Mouse (Mus musculus): Measurements from ENCODE around the gene D11Wsu47e. TPM values are rescaled to one million over a fixed set of nuclear protein-coding genes. Genes with fewer than 3 reads are reported as not detected.
A peak's percentile ranks its signal among the peaks of the same experiment; 100 is the strongest.

D11Wsu47e gene
- polyA plus RNA-seq, 1 experiment: 11.7 TPM

GRCm38 (mm10) chr11:113726994-113727888, 43.0 kb downstream of the D11Wsu47e start:
- no peak overlapping the region for H3ac ChIP-seq (ENCODE audit: control insufficient read depth, insufficient read length, low read depth)
- peaks cover 26% of the 10 kb centered on the region for H3K79me2 ChIP-seq (ENCODE audit: control insufficient read depth, insufficient read depth)
- peaks cover 13% of the 10 kb centered on the region for H3K36me3 ChIP-seq (ENCODE audit: control insufficient read depth, insufficient read depth)
- no peaks in the 10 kb centered on the region for H3K27me3 ChIP-seq (ENCODE audit: control insufficient read depth, insufficient read depth, insufficient read length)
- no peak overlapping the region for H3K4me3 ChIP-seq (ENCODE audit: insufficient read depth, poor library complexity, severe bottlenecking)
- TF ChIP-seq MAX (IDR thresholded peaks at IDR 0.05) (no peak), CTCF (IDR thresholded peaks at IDR 0.05; ENCODE audit: control insufficient read depth, insufficient read depth, insufficient read length) (no peak), CEBPB (IDR thresholded peaks at IDR 0.05; ENCODE audit: low read depth) (no peak), FOSL1 (IDR thresholded peaks at IDR 0.05; ENCODE audit: insufficient read depth, low read length, poor library complexity, severe bottlenecking) (no peak), USF1 (IDR thresholded peaks at IDR 0.05; ENCODE audit: low read depth) (no peak), MYOG (IDR thresholded peaks at IDR 0.05; ENCODE audit: control insufficient read depth, extremely low read depth, insufficient read length) (no peak), MYOD1 (IDR thresholded peaks at IDR 0.05; ENCODE audit: control insufficient read depth, insufficient read length, low read depth) (no peak)
- peaks cover 3% of the 10 kb centered on the region for H3K79me3 ChIP-seq (ENCODE audit: low read depth)

- Histone ChIP-seq H3ac (ENCODE audit: control insufficient read depth, insufficient read length, low read depth) (no peak overlapping the region), H3K79me3 (ENCODE audit: low read depth) (peaks cover 3% of the 10 kb centered on the region), H3K36me3 (ENCODE audit: control insufficient read depth, insufficient read depth) (peaks cover 13% of the 10 kb centered on the region), H3K4me3 (ENCODE audit: insufficient read depth, poor library complexity, severe bottlenecking) (no peak overlapping the region), H3K27me3 (ENCODE audit: control insufficient read depth, insufficient read depth, insufficient read length) (no peaks in the 10 kb centered on the region), H3K79me2 (ENCODE audit: control insufficient read depth, insufficient read depth) (peaks cover 29% of the 10 kb centered on the region)
- TF ChIP-seq CTCF (IDR thresholded peaks at IDR 0.05; ENCODE audit: control insufficient read depth, insufficient read depth, insufficient read length) (no peak), CEBPB (IDR thresholded peaks at IDR 0.05; ENCODE audit: low read depth) (no peak), MAX (IDR thresholded peaks at IDR 0.05) (no peak), MYOG (IDR thresholded peaks at IDR 0.05; ENCODE audit: control insufficient read depth, extremely low read depth, insufficient read length) (no peak), FOSL1 (IDR thresholded peaks at IDR 0.05; ENCODE audit: insufficient read depth, low read length, poor library complexity, severe bottlenecking) (no peak), USF1 (IDR thresholded peaks at IDR 0.05; ENCODE audit: low read depth) (no peak), MYOD1 (IDR thresholded peaks at IDR 0.05; ENCODE audit: control insufficient read depth, insufficient read length, low read depth) (no peak)
Observed at GRCm38 (mm10) chr11:113727992-113728391, 43.8 kb downstream of the D11Wsu47e start.

GRCm38 (mm10) chr11:113729239-113729638, 45.0 kb downstream of the D11Wsu47e start:
- peaks cover 3% of the 10 kb centered on the region for H3K79me3 ChIP-seq (ENCODE audit: low read depth)
- TF ChIP-seq FOSL1 (IDR thresholded peaks at IDR 0.05; ENCODE audit: insufficient read depth, low read length, poor library complexity, severe bottlenecking): no peak
- no peak for TF ChIP-seq USF1 (IDR thresholded peaks at IDR 0.05; ENCODE audit: low read depth)
- no peak for TF ChIP-seq CEBPB (IDR thresholded peaks at IDR 0.05; ENCODE audit: low read depth)
- TF ChIP-seq MAX (IDR thresholded peaks at IDR 0.05): no peak
- TF ChIP-seq MYOD1 (IDR thresholded peaks at IDR 0.05; ENCODE audit: control insufficient read depth, insufficient read length, low read depth): no peak
- TF ChIP-seq CTCF (IDR thresholded peaks at IDR 0.05; ENCODE audit: control insufficient read depth, insufficient read depth, insufficient read length): no peak
- TF ChIP-seq MYOG (IDR thresholded peaks at IDR 0.05; ENCODE audit: control insufficient read depth, extremely low read depth, insufficient read length): no peak
- no peak overlapping the region for H3K4me3 ChIP-seq (ENCODE audit: insufficient read depth, poor library complexity, severe bottlenecking)
- no peak overlapping the region for H3ac ChIP-seq (ENCODE audit: control insufficient read depth, insufficient read length, low read depth)
- peaks cover 29% of the 10 kb centered on the region for H3K79me2 ChIP-seq (ENCODE audit: control insufficient read depth, insufficient read depth)
- H3K36me3 ChIP-seq (ENCODE audit: control insufficient read depth, insufficient read depth): peaks cover 13% of the 10 kb centered on the region
- H3K27me3 ChIP-seq (ENCODE audit: control insufficient read depth, insufficient read depth, insufficient read length): no peaks in the 10 kb centered on the region

- H3K79me3 ChIP-seq (ENCODE audit: low read depth): peaks cover 6% of the 10 kb centered on the region
- H3K79me2 ChIP-seq (ENCODE audit: control insufficient read depth, insufficient read depth): peaks cover 34% of the 10 kb centered on the region
- no peak for TF ChIP-seq FOSL1 (IDR thresholded peaks at IDR 0.05; ENCODE audit: insufficient read depth, low read length, poor library complexity, severe bottlenecking)
- peak; percentile 40 for TF ChIP-seq MYOD1 (IDR thresholded peaks at IDR 0.05; ENCODE audit: control insufficient read depth, insufficient read length, low read depth)
- TF ChIP-seq CEBPB (IDR thresholded peaks at IDR 0.05; ENCODE audit: low read depth): no peak
- TF ChIP-seq MAX (IDR thresholded peaks at IDR 0.05): peak; percentile 25
- no peak for TF ChIP-seq MYOG (IDR thresholded peaks at IDR 0.05; ENCODE audit: control insufficient read depth, extremely low read depth, insufficient read length)
- H3ac ChIP-seq (ENCODE audit: control insufficient read depth, insufficient read length, low read depth): no peak overlapping the region
- H3K4me3 ChIP-seq (ENCODE audit: insufficient read depth, poor library complexity, severe bottlenecking): no peak overlapping the region
- peaks cover 13% of the 10 kb centered on the region for H3K36me3 ChIP-seq (ENCODE audit: control insufficient read depth, insufficient read depth)
- no peaks in the 10 kb centered on the region for H3K27me3 ChIP-seq (ENCODE audit: control insufficient read depth, insufficient read depth, insufficient read length)
Observed at GRCm38 (mm10) chr11:113729917-113730316, 45.7 kb downstream of the D11Wsu47e start.

GRCm38 (mm10) chr11:113730879-113731278, 46.7 kb downstream of the D11Wsu47e start:
- H3K4me3 ChIP-seq (ENCODE audit: insufficient read depth, poor library complexity, severe bottlenecking): no peak overlapping the region
- H3K79me2 ChIP-seq (ENCODE audit: control insufficient read depth, insufficient read depth): peaks cover 36% of the 10 kb centered on the region
- no peaks in the 10 kb centered on the region for H3K27me3 ChIP-seq (ENCODE audit: control insufficient read depth, insufficient read depth, insufficient read length)
- H3K36me3 ChIP-seq (ENCODE audit: control insufficient read depth, insufficient read depth): peaks cover 13% of the 10 kb centered on the region
- peaks cover 6% of the 10 kb centered on the region for H3K79me3 ChIP-seq (ENCODE audit: low read depth)
- no peak overlapping the region for H3ac ChIP-seq (ENCODE audit: control insufficient read depth, insufficient read length, low read depth)
- no peak for TF ChIP-seq FOSL1 (IDR thresholded peaks at IDR 0.05; ENCODE audit: insufficient read depth, low read length, poor library complexity, severe bottlenecking)
- no peak for TF ChIP-seq CEBPB (IDR thresholded peaks at IDR 0.05; ENCODE audit: low read depth)
- TF ChIP-seq CTCF (IDR thresholded peaks at IDR 0.05; ENCODE audit: control insufficient read depth, insufficient read depth, insufficient read length): no peak

Measured in C2C12 (cell line).